Mouse (Mus musculus) myocyte (in vitro differentiated cells): ENCODE results near the gene Fn1.

Experiments used
- POLR2A ChIP-seq: IDR thresholded peaks from one replicate; pipeline ENCODE4 v1.6.1; 2011; ENCODE audit warnings: low read depth, mild to moderate bottlenecking, control low read depth, moderate library complexity; ENCODE audit not compliant: insufficient read length
- SRF ChIP-seq: IDR thresholded peaks from one replicate; pipeline ENCODE4 v1.6.1; 2011; ENCODE audit warnings: low read depth; ENCODE audit not compliant: control insufficient read depth, insufficient read length

GRCm38 (mm10) chr1:71579526-71579925, 73.5 kb downstream of the Fn1 start:
- no peak for TF ChIP-seq SRF
- TF ChIP-seq POLR2A: no peak
